Mouse (Mus musculus) liver, embryonic 14.5 days (tissue): Measurements from ENCODE around the gene Brca2.

Experiments used
- CTCF ChIP-seq: IDR thresholded peaks from 2 replicates; pipeline ENCODE4 v1.5.1; 2016; ENCODE audit warnings: antibody characterized with exemption, low read depth, control low read depth
- EP300 ChIP-seq: IDR thresholded peaks from 2 replicates; pipeline ENCODE4 v1.6.1; 2016; ENCODE audit warnings: antibody characterized with exemption, low read depth

DNA sequence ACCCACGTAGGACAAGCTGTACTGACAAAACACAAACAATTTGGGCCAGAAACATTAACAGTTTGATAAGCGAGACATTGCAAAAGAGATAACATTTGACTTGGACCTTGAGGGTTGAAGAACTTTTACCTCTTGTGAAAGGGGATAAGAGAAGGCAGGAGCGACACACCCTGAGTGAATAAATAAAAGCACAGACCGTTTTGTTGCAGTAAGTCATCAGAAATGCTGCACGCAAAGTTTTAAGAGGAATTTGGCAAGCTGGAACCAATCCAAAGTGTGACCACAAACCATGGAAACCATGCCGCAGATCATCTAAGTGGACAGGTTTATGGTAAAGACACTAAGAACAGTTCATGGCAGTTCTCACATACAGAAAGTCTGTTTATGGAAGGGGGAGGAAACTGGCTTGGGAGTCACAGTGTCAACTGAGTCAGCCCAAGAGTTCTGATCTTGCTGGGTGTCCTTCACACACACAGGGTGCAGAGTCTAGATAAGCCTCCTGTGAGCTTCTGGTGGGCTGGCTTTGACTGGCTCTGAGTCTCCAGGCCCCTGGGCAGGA, 56.3 kb downstream of the Brca2 start:
- no peak for TF ChIP-seq CTCF
- peak; percentile 89 for TF ChIP-seq EP300
